Mouse (Mus musculus): ENCODE results near the gene Fbxl15.

Gene Fbxl15

GRCm38 (mm10) chr19:46323716-46324115 lies 4.3 kb upstream of the Fbxl15 start:
- DNase-seq, result no peak

- DNase-seq, result no peak
These were observed 3.6 kb upstream of the Fbxl15 start for GRCm38 (mm10) chr19:46324366-46324765.

GRCm38 (mm10) chr19:46324918-46325317 lies 3.1 kb upstream of the Fbxl15 start:
- DNase-seq, result no peak

- peak; percentile 42 for DNase-seq
These were observed 1.8 kb upstream of the Fbxl15 start for GRCm38 (mm10) chr19:46326019-46326755.

- peak; percentile 78 for DNase-seq
These were observed 1.2 kb upstream of the Fbxl15 start, which contains the start of gene Psd for GRCm38 (mm10) chr19:46326756-46327305. TSS of gene Psd (minus strand) at chr19:46327156.

DNA sequence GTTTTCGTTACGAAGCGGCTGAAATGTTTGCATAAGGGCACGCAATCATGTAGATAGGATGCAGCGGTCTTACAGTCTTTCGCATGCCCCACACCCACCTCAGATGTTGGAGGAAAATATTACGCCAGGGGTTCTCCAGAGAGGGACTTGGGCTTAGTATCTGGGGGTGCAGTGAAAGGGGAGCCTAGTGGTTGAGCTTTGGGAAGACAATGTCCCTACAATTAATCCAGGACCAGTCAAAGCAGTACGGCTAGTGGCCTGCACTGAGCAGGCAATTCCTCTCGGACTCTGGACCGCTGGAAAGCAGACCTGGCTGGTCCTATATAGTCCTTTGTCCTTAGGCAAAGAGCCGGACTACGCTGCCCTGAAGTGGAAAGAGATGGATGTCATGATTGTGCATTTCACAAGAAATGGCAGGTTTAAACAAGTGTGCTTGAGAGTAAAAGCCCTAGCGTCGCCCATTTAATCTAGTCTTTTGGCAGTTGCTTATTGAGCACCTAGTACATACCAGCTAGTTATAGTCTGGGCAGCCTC lies 386 bp upstream of the Fbxl15 start:
- no peak for DNase-seq

GRCm38 (mm10) chr19:46329031-46329641 lies 1.2 kb downstream of the Fbxl15 start:
- no peak for DNase-seq

- peak; percentile 86 for DNase-seq
These were observed 2.0 kb downstream of the Fbxl15 start for GRCm38 (mm10) chr19:46329951-46330350.

DNA sequence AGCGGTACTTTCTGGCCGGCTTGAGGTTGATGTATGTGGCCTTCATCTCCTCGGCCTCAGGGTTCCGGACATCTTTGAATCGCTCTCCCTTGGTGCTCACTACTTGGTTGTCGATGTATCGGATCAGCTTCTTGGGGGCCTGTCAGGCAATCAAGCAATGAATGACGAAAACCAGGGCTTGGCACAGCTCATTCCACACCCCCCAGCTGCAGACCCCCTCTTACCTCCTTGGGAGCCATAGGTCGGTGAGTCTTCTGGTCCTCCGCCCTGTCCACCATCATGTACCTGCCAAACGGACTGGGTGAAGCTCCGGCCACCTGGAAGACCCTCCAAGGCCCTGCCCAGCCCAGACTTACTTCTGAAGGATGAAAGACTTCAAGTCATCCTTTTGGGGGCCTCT lies 2.7 kb downstream of the Fbxl15 start:
- no peak for DNase-seq

- no peak for DNase-seq
These were observed 3.3 kb downstream of the Fbxl15 start for GRCm38 (mm10) chr19:46331326-46331725.

DNA sequence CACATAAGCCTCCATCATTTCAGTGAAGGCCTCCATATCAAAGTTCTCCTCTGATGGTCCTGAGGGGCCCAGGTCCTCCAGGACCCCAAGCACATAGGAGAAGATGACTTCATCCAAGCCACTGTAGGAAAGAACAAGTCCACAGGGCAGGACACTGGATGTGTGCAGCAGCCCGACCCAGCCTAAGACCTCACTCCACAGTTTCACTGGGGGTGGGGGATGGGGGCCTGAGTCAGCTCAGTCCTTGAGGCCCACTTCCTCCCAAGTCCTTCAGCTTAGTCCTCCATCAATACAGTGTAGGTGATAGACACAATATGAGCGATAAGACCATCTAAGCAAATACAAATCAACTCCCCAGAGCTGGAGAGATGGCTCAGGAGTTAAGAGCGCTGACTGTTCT lies 4.0 kb downstream of the Fbxl15 start:
- DNase-seq, result no peak

DNA sequence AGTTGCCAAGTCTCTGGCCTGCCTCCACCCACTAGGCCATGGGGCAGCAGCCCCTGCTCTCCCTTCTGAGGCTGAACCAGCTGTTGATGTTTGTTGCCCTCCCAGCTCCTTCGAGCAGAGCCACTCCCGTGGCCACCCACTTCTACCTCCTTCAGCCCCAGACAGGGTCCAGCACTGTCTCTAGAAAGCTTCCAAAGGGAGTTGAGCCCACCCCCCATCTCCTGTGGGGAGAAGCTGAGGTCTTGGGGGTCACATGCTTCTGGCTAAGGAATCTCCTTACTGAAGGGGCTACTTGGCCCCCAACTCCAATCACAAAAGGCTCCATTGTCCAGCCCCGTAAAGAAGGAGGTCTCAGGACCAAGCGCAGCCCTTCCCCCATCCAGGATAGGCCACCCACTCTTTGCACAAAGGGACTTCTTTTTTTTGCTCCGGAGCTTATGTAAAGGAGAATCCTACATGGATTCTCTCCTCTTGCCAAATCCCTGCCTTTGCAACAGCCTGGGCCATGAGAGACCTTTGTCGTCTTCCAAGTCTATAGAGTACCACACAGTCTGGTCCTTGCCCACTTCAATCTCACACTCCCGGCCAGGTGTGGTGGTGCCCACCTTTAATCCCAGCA lies 4.8 kb downstream of the Fbxl15 start:
- no peak for DNase-seq

GRCm38 (mm10) chr19:46333906-46334305 lies 5.9 kb downstream of the Fbxl15 start:
- DNase-seq, result no peak

DNA sequence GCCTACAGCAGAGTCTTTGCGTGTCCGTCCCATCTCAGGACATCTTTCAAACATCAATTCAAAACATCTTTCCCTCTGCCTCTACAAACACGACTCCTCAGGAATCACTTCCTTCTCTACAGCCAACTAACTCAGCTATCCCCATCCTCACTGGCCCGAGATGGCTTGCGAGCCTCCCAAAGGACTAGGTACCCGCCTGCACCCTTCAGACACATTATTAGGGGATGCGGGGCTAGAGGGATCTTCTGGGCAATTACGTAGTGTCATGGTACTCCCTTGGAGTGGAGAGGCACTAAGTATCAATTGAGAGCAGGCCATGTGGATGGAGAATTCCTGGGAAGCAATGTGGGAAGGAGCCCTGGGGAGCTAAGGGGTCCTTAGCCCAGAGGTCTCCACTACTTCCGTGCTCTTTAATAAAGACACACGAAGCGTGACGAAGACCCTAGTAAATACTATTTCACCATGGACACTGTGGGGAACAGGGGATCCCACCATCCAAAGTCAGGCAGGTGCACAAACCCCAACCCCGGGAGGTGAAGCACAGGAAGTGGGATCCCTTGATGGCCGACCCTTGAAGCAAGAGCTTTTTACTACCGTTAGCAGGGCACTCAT lies 9.8 kb downstream of the Fbxl15 start:
- DNase-seq, result no peak

DNA sequence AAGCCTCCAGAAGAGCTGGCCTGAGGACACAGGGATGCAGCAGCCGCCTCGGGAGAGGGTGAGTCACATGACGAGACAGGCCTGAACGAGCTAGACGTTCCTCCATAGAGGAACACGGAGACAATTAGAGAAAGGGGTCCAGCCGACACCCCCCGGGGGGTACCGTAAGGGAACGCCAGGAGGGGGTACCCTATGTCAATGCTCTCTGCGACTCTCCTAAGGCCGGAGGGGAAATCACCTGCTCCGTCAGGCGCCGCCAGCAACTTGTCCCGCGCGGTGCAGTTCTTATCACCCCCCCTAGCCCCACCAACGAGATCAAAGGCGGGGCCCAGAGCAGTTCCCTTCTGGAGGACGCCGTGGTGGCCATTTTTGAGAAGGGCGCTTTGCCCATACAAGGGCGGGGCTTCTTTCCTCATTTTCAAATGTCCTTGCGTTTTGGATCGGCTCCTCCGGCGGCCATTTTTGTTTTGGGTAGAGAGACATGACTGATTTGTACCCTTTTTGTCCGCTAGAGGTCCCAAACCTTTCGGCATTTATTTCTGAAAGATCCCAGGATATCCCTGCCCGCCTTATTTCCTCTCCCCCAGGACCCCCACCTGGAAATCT lies 10.4 kb downstream of the Fbxl15 start, which contains the start of gene Cuedc2:
TSS of gene Cuedc2 (minus strand) at position 372 of the 606 bp plus-strand sequence.
- DNase-seq, result peak; percentile 98

DNA sequence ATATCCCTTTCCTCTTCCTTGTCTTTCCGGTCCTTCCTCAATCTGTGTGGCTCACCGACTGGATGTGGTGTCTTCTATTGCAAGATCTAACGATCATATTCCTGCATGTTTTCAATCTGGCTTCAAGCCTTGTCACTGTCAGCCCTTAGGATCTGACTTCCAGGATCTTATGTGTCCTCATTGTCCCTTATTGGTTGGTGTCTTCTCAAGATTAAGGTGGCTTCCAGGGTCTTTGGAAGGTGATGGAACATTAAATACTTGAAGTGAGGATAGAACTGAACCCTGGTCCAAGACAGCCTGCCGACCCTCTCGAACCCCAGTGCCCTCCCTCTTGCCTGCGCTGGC lies 10.9 kb downstream of the Fbxl15 start:
- DNase-seq, result no peak

DNA sequence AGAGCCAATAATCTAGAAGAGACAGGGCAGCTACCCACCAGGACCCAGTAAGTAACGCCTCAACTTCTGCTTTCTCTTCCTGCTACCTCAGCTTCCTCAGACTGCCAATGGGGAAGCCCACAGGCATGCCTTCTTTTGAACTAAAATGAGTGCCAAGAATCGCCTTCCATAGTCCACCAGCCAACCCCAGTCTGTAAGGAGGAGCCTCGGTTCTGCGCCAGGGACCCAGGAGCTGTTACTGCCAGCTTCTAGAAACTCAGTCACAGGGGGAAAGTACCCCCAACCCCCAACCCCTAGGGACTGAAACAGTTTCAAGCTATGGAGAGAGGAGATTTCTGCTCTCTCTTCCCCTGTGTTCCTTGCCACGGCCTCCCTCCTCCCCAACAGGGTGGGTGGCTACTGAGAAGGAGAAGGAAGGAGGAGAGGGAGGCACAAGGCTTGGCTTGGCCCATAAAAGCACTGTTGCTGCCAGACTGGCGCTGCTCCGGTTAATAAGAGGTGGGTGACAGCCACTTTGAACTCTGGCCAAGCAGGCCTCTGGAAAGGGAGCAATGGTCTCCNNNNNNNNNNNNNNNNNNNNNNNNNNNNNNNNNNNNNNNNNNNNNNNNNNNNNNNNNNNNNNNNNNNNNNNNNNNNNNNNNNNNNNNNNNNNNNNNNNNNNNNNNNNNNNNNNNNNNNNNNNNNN lies 11.4 kb downstream of the Fbxl15 start:
- DNase-seq, result no peak

DNA sequence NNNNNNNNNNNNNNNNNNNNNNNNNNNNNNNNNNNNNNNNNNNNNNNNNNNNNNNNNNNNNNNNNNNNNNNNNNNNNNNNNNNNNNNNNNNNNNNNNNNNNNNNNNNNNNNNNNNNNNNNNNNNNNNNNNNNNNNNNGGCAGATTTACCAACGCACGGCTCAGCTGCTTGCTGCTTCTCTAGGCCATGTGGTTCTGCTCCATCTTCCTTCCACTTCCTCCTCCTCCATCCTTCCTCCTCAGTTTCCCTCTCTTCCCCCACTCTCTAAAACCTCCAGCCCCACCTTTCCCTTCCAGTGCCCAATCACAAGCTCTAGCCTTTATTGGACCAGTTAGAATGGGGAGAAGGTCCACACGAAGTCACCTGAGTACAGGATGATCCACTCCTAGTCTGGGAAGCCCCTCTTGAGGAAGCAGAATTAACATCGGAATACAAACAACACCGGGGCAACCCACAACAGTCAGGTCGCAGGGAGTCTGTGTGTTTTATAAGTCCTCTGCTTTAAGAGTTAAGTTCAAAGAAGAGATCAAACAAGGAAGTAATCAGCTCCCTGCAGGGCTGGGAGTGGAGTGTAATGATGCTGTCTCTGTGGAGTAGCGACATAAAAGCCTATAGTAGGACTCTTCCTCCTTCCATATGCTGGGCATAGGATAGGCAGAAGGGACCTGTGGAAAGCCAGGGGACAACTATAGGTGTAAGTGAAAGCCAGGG lies 16.9 kb downstream of the Fbxl15 start:
- DNase-seq, result no peak

GRCm38 (mm10) chr19:46347146-46347545 lies 19.2 kb downstream of the Fbxl15 start:
- no peak for DNase-seq

- DNase-seq, result no peak
These were observed 20.1 kb downstream of the Fbxl15 start for GRCm38 (mm10) chr19:46347936-46348668.

All from retina, postnatal 1 day (tissue).